Mouse (Mus musculus) layer of hippocampus, adult 9-11 months (tissue): ENCODE measurements around the gene Whamm.
A peak's percentile ranks its signal among the peaks of the same experiment; 100 is the strongest.

Experiments used
- DNase-seq: peaks from one replicate; pipeline ENCODE4 v3.0.0; 2022

Gene Whamm

GRCm38 (mm10) chr7:81564766-81565165 lies 6.3 kb upstream of the Whamm start:
- DNase-seq = no peak

GRCm38 (mm10) chr7:81565381-81566055 lies 5.5 kb upstream of the Whamm start:
- DNase-seq = peak; percentile 68

GRCm38 (mm10) chr7:81566332-81566731 lies 4.7 kb upstream of the Whamm start:
- no peak for DNase-seq

GRCm38 (mm10) chr7:81566892-81567291 lies 4.2 kb upstream of the Whamm start, which contains the start of gene Fsd2:
TSS of gene Fsd2 (minus strand) at chr7:81566944.
- DNase-seq = no peak

GRCm38 (mm10) chr7:81567396-81567795 lies 3.7 kb upstream of the Whamm start:
- DNase-seq = no peak

GRCm38 (mm10) chr7:81569851-81570250 lies 1.2 kb upstream of the Whamm start:
- DNase-seq = no peak

- DNase-seq = no peak
Measured at GRCm38 (mm10) chr7:81570271-81570670, 795 bp upstream of the Whamm start.

GRCm38 (mm10) chr7:81570752-81571107 lies 336 bp upstream of the Whamm start:
- no peak for DNase-seq

GRCm38 (mm10) chr7:81571941-81572441 lies 925 bp downstream of the Whamm start:
- no peak for DNase-seq

GRCm38 (mm10) chr7:81572610-81573268 lies 1.7 kb downstream of the Whamm start:
- DNase-seq = no peak

- peak; percentile 32 for DNase-seq
Measured at GRCm38 (mm10) chr7:81573397-81573796, 2.3 kb downstream of the Whamm start.

GRCm38 (mm10) chr7:81573821-81574220 lies 2.8 kb downstream of the Whamm start:
- no peak for DNase-seq

GRCm38 (mm10) chr7:81575606-81576005 lies 4.5 kb downstream of the Whamm start:
- DNase-seq = no peak

- no peak for DNase-seq
Measured at GRCm38 (mm10) chr7:81577872-81578271, 6.8 kb downstream of the Whamm start.

GRCm38 (mm10) chr7:81578413-81578812 lies 7.3 kb downstream of the Whamm start:
- no peak for DNase-seq

GRCm38 (mm10) chr7:81579312-81579711 lies 8.2 kb downstream of the Whamm start:
- DNase-seq = no peak

- DNase-seq = no peak
Measured at GRCm38 (mm10) chr7:81583512-81583911, 12.4 kb downstream of the Whamm start.

GRCm38 (mm10) chr7:81585326-81585725 lies 14.3 kb downstream of the Whamm start:
- DNase-seq = no peak

- no peak for DNase-seq
Measured at GRCm38 (mm10) chr7:81587238-81587637, 16.2 kb downstream of the Whamm start.

GRCm38 (mm10) chr7:81592686-81593085 lies 21.6 kb downstream of the Whamm start:
- DNase-seq = no peak

- no peak for DNase-seq
Measured at GRCm38 (mm10) chr7:81593387-81593786, 22.3 kb downstream of the Whamm start.

- DNase-seq = no peak
Measured at GRCm38 (mm10) chr7:81595056-81595455, 24.0 kb downstream of the Whamm start.

GRCm38 (mm10) chr7:81596086-81596485 lies 25.0 kb downstream of the Whamm start:
- no peak for DNase-seq

- no peak for DNase-seq
Measured at GRCm38 (mm10) chr7:81597660-81598059, 26.6 kb downstream of the Whamm start.
